Mouse (Mus musculus): ENCODE measurements around the gene Atg9a.

Gene Atg9a

GRCm38 (mm10) chr1:75215785-75216184 is 23.8 kb upstream of the Atg9a start:
- DNase-seq (ENCODE audit: low read depth) = no peak

- no peak for DNase-seq (ENCODE audit: low read depth)
These were observed 22.9 kb upstream of the Atg9a start for GRCm38 (mm10) chr1:75214886-75215285.

GRCm38 (mm10) chr1:75214442-75214841 is 22.4 kb upstream of the Atg9a start:
- no peak for DNase-seq (ENCODE audit: low read depth)

GRCm38 (mm10) chr1:75213096-75213495 is 21.1 kb upstream of the Atg9a start:
- peak; percentile 98 for DNase-seq (ENCODE audit: low read depth)

GRCm38 (mm10) chr1:75212542-75212941 is 20.5 kb upstream of the Atg9a start:
- peak; percentile 67 for DNase-seq (ENCODE audit: low read depth)

GRCm38 (mm10) chr1:75211141-75211708 is 19.2 kb upstream of the Atg9a start:
- no peak for DNase-seq (ENCODE audit: low read depth)

- peak; percentile 98 for DNase-seq (ENCODE audit: low read depth)
These were observed 18.4 kb upstream of the Atg9a start, which contains the start of the genes Glb1l and Stk16 for GRCm38 (mm10) chr1:75210136-75211087. Gene Glb1l (minus strand): TSS chr1:75210813. Gene Stk16 (plus strand): TSS chr1:75210838.

- DNase-seq (ENCODE audit: low read depth) = peak; percentile 90
These were observed 17.1 kb upstream of the Atg9a start for GRCm38 (mm10) chr1:75208967-75209678.

- no peak for DNase-seq (ENCODE audit: low read depth)
These were observed 9.2 kb upstream of the Atg9a start for GRCm38 (mm10) chr1:75201236-75201635.

- peak; percentile 90 for DNase-seq (ENCODE audit: low read depth)
These were observed 456 bp upstream of the Atg9a start for GRCm38 (mm10) chr1:75192452-75192851.

- no peak for DNase-seq (ENCODE audit: low read depth)
These were observed 756 bp downstream of the Atg9a start for GRCm38 (mm10) chr1:75191258-75191621.

GRCm38 (mm10) chr1:75190577-75190976 is 1.4 kb downstream of the Atg9a start:
- DNase-seq (ENCODE audit: low read depth) = peak; percentile 19

- peak; percentile 99 for DNase-seq (ENCODE audit: low read depth)
These were observed 4.0 kb downstream of the Atg9a start for GRCm38 (mm10) chr1:75187914-75188483.

GRCm38 (mm10) chr1:75187126-75187525 is 4.9 kb downstream of the Atg9a start:
- peak; percentile 91 for DNase-seq (ENCODE audit: low read depth)

GRCm38 (mm10) chr1:75185495-75185894 is 6.5 kb downstream of the Atg9a start:
- no peak for DNase-seq (ENCODE audit: low read depth)

GRCm38 (mm10) chr1:75182160-75182559 is 9.8 kb downstream of the Atg9a start:
- DNase-seq (ENCODE audit: low read depth) = peak; percentile 17

GRCm38 (mm10) chr1:75181377-75181870 is 10.6 kb downstream of the Atg9a start:
- no peak for DNase-seq (ENCODE audit: low read depth)

- DNase-seq (ENCODE audit: low read depth) = no peak
These were observed 11.3 kb downstream of the Atg9a start for GRCm38 (mm10) chr1:75180741-75181140.

GRCm38 (mm10) chr1:75180105-75180590 is 11.8 kb downstream of the Atg9a start, which contains the start of gene Abcb6:
Gene Abcb6 (minus strand): TSS chr1:75180392.
- peak; percentile 92 for DNase-seq (ENCODE audit: low read depth)

- peak; percentile 91 for DNase-seq (ENCODE audit: low read depth)
These were observed 12.5 kb downstream of the Atg9a start for GRCm38 (mm10) chr1:75179334-75180104.
